ENCODE assay signal across 7 mouse cellular contexts in the genomic region with DNA sequence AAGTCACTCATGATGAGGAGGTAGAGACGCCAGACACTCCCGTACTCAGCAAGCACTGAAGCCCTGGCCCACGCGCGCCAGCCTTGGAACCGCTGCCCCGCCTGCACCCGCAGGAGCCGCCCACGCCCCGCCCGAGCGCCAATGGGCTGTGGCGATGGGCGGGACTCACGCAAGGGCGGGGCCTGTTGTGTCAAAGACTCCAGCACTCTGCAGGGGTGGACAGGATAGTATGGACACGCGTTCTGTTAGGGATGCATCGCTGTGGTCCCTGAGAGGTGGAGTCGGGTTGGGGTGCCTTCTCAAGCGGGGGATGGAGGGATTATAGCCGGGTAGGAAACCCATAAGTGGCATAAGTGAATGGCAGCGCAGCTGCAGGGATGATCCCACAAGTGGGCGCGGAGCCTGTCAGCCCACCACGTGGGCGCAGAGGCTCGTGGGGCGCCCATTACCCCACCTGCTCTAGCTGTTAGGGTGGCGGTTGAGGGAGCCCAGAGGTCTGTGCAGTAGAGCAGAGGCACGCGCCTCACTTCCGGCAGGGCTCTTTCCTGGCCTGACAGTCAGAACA. TPM values are rescaled to one million over a fixed set of nuclear protein-coding genes. Genes with fewer than 3 reads are reported as not detected.
DNase-seq lines count a peak whose midpoint lies in the region; ATAC-seq lines count a peak whose summit lies in the region.

A gene (minus strand): TSS at position 109 of the 565 bp plus-strand sequence.

- peak within 1 kb of the TSS; percentile 98 for H3K4me2 ChIP-seq in intestine, embryonic 16.5 days (ENCODE audit: low read depth, low read length)
- peak within 1 kb of the TSS; percentile 99 for H3K4me2 ChIP-seq in midbrain, embryonic 11.5 days

- WGBS in intestine, embryonic 16.5 days, result 3% methylated on average over 34 of the region's 34 CpGs
- WGBS in midbrain, embryonic 11.5 days, result 2% methylated on average over 34 of the region's 34 CpGs

- intact Hi-C loops in left cerebral cortex, postnatal 36 days (cut with DNase I), result no loop called here

- H3K9me3 ChIP-seq in intestine, embryonic 16.5 days (ENCODE audit: control insufficient read depth, low read length), result no peaks in the 10 kb centered on the region
- no peaks in the 10 kb centered on the region for H3K9me3 ChIP-seq in midbrain, embryonic 11.5 days (ENCODE audit: control insufficient read depth, low read length)

- H3K4me3 ChIP-seq in intestine, embryonic 16.5 days (ENCODE audit: low read length), result peak within 1 kb of the TSS; percentile 81
- H3K4me3 ChIP-seq in midbrain, embryonic 11.5 days (ENCODE audit: low read depth, low read length), result peak within 1 kb of the TSS; percentile 50

- no peaks in the 10 kb centered on the region for H3K36me3 ChIP-seq in intestine, embryonic 16.5 days (ENCODE audit: control insufficient read depth, insufficient read depth, low read length)
- no peaks in the 10 kb centered on the region for H3K36me3 ChIP-seq in midbrain, embryonic 11.5 days (ENCODE audit: control insufficient read depth, insufficient read depth, low read length)

- peak; percentile 96 for DNase-seq in adrenal gland, adult 2 months
- DNase-seq in embryo, embryonic 11.5 days (ENCODE audit: low read depth, low spot score), result peak; percentile 65
- peak; percentile 77 to 89 for DNase-seq in gastrocnemius, postnatal 4 days (ENCODE audit: low spot score in 2 of 2)
- peak; percentile 92 to 97 for DNase-seq in left cerebral cortex, postnatal 36 days (ENCODE audit: low spot score in 2 of 2)
- peak; percentile 98 for DNase-seq in midbrain, embryonic 11.5 days (ENCODE audit: low spot score, missing footprints)
- DNase-seq in skeletal muscle tissue, adult 2 months (ENCODE audit: low read depth, low spot score), result peak; percentile 69

- ATAC-seq in intestine, embryonic 16.5 days, result peak; percentile 95
- peak; percentile 96 for ATAC-seq in midbrain, embryonic 11.5 days (ENCODE audit: low FRiP score)

- peak within 1 kb of the TSS; percentile 68 for H3K27ac ChIP-seq in intestine, embryonic 16.5 days (ENCODE audit: low read length)
- no peak within 1 kb of the TSS for H3K27ac ChIP-seq in midbrain, embryonic 11.5 days (ENCODE audit: low read depth, low read length)

- peak within 1 kb of the TSS; percentile 66 for H3K9ac ChIP-seq in intestine, embryonic 16.5 days (ENCODE audit: low read depth, low read length)
- peak within 1 kb of the TSS; percentile 54 for H3K9ac ChIP-seq in midbrain, embryonic 11.5 days (ENCODE audit: low read length)

- H3K27me3 ChIP-seq in intestine, embryonic 16.5 days (replicated peaks; ENCODE audit: control insufficient read depth, insufficient read depth, low read length), result no peaks in the 10 kb centered on the region
- H3K27me3 ChIP-seq in midbrain, embryonic 11.5 days (ENCODE audit: control insufficient read depth, insufficient read depth, low read length), result 0 out of 2 replicates have a peak, but pooled peaks cover 2% of the 10 kb centered on the region

- peaks cover 10% of the 10 kb centered on the region; the same call in 1 of the 2 replicates for H3K4me1 ChIP-seq in intestine, embryonic 16.5 days (ENCODE audit: control insufficient read depth, insufficient read depth, low read length)
- peaks cover 2% of the 10 kb centered on the region for H3K4me1 ChIP-seq in midbrain, embryonic 11.5 days (ENCODE audit: control insufficient read depth, insufficient read depth, low read length)

RNA-seq across cellular contexts. Expression of the gene that starts here (rescaled TPM):
- total RNA-seq in adrenal gland, adult 2 months (2021), result 10 to 100 TPM; 73.0 to 83.9 TPM
- 32.6 and 33.0 TPM in 2 replicates for polyA plus RNA-seq in adrenal gland, adult 2 months (2012; rRNA removed)
- 10 to 100 TPM; 14.8 to 15.3 TPM for total RNA-seq in gastrocnemius, postnatal 4 days (2021)
- polyA plus RNA-seq in intestine, embryonic 16.5 days (2015; fragmentation: Nextera tagmentation; extraction: Ambion mirVana), result 121 and 130 TPM in 2 replicates
- total RNA-seq in left cerebral cortex, postnatal 36 days (2021), result 100 to 1,000 TPM; 266 to 272 TPM
- 33.5 and 34.7 TPM in 2 replicates for polyA plus RNA-seq in midbrain, embryonic 11.5 days (2014; fragmentation: Nextera tagmentation; extraction: Ambion mirVana)

Comparison
In these comparisons a context has a peak if more than half of its experiments do, and no peak if none do; other contexts are left out.
1. RNA of the gene that starts here (total RNA-seq): 266 to 272 TPM in left cerebral cortex, postnatal 36 days and 73.0 to 83.9 TPM in adrenal gland, adult 2 months; 14.8 to 15.3 TPM in gastrocnemius, postnatal 4 days; every median in the first group is over 4 times any median in the second.
2. Peak in every context shown above with its lines, with median percentiles within 50 percentile points of each other: DNase-seq.